Mouse (Mus musculus) E14TG2a.4 (cell line): ENCODE measurements around the gene Smim24.

Source experiments
- H3K27me3 ChIP-seq: 2 replicates; pipeline ENCODE4 v1.6.1; 2014; ENCODE audit warnings: low read length, control low read depth; ENCODE audit not compliant: insufficient read depth
- H3K36me3 ChIP-seq: 2 replicates; pipeline ENCODE4 v1.6.1; 2014; ENCODE audit warnings: low read length, control low read depth; ENCODE audit not compliant: insufficient read depth
- H3K4me1 ChIP-seq: replicated peaks from 2 replicates; pipeline ENCODE4 v1.6.1; 2014; ENCODE audit warnings: low read depth, low read length, control low read depth
- H3K4me3 ChIP-seq: replicated peaks from 2 replicates; pipeline ENCODE4 v1.5.1; 2014; ENCODE audit warnings: mild to moderate bottlenecking, low read length
- H3K9me3 ChIP-seq: 2 replicates; pipeline ENCODE4 v1.6.1; 2014; ENCODE audit warnings: low read length, control low read depth
- CTCF ChIP-seq: conservative IDR thresholded peaks from 2 replicates; pipeline ENCODE4 v1.5.1; 2014; ENCODE audit warnings: low read length
- NANOG ChIP-seq: IDR thresholded peaks from 2 replicates; pipeline ENCODE4 v1.6.1; 2014; ENCODE audit warnings: borderline replicate concordance, low read length, mixed read lengths
- POU5F1 ChIP-seq: IDR thresholded peaks from 2 replicates; pipeline ENCODE4 v1.6.1; 2014; ENCODE audit warnings: low read length, borderline replicate concordance

Gene Smim24

DNA sequence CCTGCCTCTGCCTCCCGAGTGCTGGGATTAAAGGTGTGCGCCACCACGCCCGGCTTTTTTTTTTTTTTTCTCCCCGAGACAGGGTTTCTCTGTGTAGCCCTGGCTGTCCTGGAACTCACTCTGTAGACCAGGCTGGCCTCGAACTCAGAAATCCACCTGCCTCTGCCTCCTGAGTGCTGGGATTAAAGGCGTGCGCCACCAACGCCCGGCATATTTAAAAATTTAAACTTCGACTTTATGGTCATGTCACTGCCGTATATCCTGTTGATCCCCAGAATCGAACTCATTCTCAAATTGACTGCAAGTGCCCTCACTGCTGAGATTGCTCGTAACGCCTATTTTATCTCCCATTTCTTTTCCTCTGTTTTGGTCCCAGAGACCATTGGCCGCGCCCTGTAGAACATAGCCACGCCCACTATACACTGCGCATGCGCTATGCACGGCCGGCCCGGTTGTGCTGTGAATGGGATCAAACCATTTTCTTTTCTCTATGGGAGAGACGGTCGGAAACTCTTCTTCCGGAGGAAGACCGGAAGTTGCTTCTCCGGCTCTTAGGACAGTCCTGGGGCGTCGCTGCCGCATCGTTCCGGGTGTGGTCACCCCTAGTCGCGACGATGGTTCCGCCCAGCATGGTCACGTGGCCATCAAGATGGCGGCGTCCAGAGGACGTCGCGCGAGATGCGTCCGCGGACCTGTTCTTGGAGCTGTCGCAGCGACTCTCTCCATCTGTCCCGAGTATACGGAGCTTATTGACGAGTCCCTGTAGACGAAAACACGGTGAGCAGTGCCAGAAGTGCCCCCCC, 8.8 kb upstream of the Smim24 start, which contains the start of the genes Dohh and Gm48551:
Dohh (plus strand) TSS at position 627 of the 803 bp plus-strand sequence.
Gm48551 (plus strand) TSS at position 665 of the 803 bp plus-strand sequence.
- H3K27me3 ChIP-seq = no peaks in the 10 kb centered on the region
- no peaks in the 10 kb centered on the region for H3K9me3 ChIP-seq
- H3K36me3 ChIP-seq = peaks cover 40% of the 10 kb centered on the region
- H3K4me1 ChIP-seq = peaks cover 71% of the 10 kb centered on the region
- H3K4me3 ChIP-seq = peak within 1 kb of the TSS; percentile 100
- TF ChIP-seq CTCF (no peak), NANOG (no peak), POU5F1 (no peak)

DNA sequence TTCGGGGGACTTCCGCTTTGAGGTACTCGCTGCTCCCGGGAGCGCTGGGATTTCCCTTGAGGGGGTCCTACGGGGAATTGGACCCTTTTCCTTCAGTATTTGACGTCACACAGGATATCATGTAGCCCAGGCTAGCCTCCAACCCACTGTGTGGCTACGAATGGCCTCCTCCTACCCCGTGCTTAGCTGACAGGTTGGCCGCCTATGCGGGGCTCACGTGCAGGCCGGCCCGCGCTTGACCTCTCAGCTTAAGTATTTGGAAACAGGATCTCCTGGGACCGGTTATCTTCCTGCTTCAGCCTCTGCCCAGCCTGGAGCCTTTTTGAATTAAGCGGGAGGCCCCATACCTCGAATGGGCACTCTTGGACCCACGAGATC, 8.3 kb upstream of the Smim24 start:
- H3K36me3 ChIP-seq = peaks cover 46% of the 10 kb centered on the region
- no peaks in the 10 kb centered on the region for H3K27me3 ChIP-seq
- peak overlapping the region; percentile 100 for H3K4me3 ChIP-seq
- no peaks in the 10 kb centered on the region for H3K9me3 ChIP-seq
- peaks cover 71% of the 10 kb centered on the region for H3K4me1 ChIP-seq
- no peak for TF ChIP-seq CTCF
- no peak for TF ChIP-seq NANOG
- no peak for TF ChIP-seq POU5F1

DNA sequence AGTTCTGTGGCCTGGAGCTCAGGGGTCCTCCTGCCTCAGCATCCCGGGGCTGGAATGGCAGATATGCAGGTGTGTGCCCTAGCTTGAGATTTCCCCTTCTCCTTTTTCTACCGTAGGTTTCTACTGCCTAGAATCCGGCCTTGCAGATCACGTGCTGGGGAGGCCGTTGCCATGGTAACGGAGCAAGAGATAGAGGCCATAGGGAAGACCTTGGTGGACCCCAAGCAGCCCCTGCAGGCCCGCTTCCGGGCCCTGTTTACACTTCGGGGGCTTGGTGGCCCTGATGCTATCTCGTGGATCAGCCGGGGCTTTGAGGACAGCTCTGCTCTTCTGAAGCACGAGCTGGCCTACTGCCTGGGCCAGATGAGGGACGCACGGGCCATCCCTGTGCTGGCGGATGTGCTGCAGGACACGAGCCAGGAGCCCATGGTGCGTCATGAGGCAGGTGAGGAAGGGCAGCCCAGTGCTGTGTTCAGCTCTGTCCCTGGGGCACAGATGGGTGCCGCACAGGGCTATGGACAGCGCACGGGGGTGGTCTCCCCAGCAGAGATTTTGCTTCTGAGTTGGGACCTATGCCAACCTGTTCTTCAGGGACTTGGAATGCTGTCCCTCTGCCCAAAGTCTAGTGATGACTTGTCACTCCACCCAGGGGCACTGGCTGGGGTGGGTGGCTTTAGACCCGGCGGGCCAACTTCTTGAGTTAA, 7.1 kb upstream of the Smim24 start:
- peaks cover 55% of the 10 kb centered on the region for H3K36me3 ChIP-seq
- no peaks in the 10 kb centered on the region for H3K9me3 ChIP-seq
- H3K4me3 ChIP-seq = peak overlapping the region; percentile 100
- H3K4me1 ChIP-seq = peaks cover 72% of the 10 kb centered on the region
- TF ChIP-seq POU5F1 (no peak), CTCF (no peak)
- H3K27me3 ChIP-seq = no peaks in the 10 kb centered on the region

DNA sequence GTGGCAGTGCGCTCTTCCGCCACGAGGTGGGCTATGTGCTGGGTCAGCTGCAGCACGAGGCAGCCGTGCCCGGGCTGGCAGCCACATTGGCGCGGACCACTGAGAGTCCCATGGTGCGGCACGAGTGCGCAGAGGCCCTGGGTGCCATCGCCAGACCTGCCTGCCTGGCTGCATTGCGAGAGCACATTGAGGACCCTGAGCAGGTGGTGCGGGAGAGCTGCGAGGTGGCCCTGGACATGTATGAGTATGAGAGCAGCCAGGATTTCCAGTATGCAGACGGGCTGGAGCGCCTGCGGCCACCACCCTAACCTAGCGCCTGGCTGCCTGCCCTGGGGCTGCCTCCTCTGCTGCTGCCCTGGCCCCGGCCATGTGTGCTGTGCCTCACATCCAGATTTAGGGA, 5.1 kb upstream of the Smim24 start:
- no peak overlapping the region; the same call in 1 of the 2 replicates for H3K4me3 ChIP-seq
- H3K4me1 ChIP-seq = peaks cover 68% of the 10 kb centered on the region
- H3K36me3 ChIP-seq = peaks cover 65% of the 10 kb centered on the region
- TF ChIP-seq CTCF (no peak), NANOG (no peak), POU5F1 (no peak)
- H3K27me3 ChIP-seq = no peaks in the 10 kb centered on the region
- no peaks in the 10 kb centered on the region for H3K9me3 ChIP-seq

DNA sequence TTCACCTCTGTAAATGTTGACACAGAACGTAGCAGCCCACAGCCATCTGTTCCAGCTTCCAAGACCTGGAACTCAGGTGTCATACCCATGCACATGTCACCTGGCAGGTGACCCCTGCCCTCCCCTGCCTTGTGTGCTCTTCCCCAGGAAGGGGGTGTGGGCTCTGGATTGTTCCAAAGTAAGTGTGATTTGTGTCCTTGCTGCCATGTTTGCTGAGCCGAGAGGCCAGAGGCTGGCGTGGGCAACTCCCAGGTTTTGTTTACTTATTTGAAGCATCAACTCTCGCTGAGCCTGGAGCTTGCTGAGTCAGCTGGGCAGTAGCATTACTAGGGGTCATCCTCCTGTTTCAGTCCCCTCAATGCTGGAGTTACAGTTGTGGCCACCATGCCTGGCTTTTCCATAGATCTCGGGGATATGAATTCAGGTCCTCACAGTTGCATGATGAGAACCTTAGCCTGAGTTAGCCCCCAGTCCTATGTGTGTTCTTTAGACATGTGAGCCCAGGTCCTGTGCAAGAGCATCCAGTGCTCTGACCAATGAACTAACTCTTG, 4.3 kb upstream of the Smim24 start, which contains the start of gene Gm48552:
Gm48552 (plus strand) TSS at position 501 of the 551 bp plus-strand sequence.
- TF ChIP-seq POU5F1 (no peak), CTCF (no peak), NANOG (no peak)
- Histone ChIP-seq H3K4me1 (peaks cover 76% of the 10 kb centered on the region), H3K27me3 (no peaks in the 10 kb centered on the region), H3K9me3 (no peaks in the 10 kb centered on the region), H3K36me3 (peaks cover 65% of the 10 kb centered on the region), H3K4me3 (no peak within 1 kb of the TSS)

DNA sequence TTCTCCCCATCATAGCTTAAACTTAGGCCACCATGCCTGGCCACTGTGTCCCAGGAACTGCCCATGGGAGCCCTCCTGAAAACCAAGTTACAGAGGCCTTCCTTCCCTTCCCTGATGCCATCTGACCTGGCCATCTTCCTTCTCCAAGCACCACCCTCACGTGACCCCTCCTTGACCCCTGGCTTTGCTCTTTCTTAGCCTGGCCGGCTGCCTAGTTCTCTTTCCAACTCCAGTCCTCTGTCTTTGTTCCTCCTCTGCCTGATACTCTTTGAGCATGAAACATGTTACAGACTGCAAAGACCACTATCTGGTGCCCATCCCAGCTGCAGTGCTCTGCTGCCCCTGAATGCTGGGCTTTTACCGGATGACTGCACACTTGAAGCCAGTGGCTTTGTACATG, 3.5 kb upstream of the Smim24 start:
- Histone ChIP-seq H3K4me1 (peaks cover 82% of the 10 kb centered on the region), H3K27me3 (no peaks in the 10 kb centered on the region), H3K4me3 (no peak overlapping the region), H3K9me3 (no peaks in the 10 kb centered on the region), H3K36me3 (peaks cover 65% of the 10 kb centered on the region)
- no peak for TF ChIP-seq POU5F1

DNA sequence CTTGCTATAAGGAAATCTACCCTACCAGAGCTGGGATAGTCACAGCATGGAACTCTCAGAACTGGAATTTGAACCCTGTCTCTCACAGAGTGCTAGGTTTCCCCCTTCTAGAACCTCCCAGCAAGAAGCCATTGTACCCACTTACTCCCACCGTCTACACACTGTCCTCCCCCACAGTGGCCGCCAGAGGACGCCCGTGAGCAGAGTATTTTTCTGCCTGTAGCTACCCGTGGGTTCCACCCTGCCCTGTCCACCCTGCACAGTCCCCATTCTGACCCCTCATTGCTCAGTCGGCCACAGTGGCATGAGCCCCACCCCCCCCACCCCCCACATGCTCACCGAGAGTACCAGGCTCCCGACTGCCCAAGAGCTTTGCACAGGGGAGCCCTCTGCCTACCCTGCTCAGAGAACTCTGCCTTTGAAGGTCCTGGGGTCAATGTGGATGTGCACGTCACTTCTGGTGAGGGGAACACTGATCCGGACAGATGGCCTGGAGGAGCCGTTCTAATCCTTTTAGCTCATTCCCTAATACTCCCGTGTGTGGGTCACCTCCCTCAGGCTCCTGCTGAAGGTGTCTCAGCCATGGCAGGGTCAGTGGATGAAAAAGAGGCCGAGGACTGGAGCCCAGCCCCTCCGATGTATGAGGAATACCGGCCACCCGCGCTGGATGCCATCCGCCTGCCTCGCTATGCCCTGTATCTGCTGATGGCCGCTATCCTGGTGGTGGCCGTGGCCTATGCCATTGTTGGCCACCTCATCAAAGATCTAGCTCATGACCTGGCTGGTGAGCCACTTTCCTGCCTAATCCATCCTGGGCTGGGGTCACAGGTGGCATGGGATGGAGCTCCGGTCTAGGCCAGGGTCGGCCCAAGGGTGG, 2.8 kb upstream of the Smim24 start:
- H3K36me3 ChIP-seq = peaks cover 65% of the 10 kb centered on the region
- no peaks in the 10 kb centered on the region for H3K9me3 ChIP-seq
- H3K4me3 ChIP-seq = peak overlapping the region; percentile 20; the same call in 1 of the 2 replicates
- no peaks in the 10 kb centered on the region for H3K27me3 ChIP-seq
- peaks cover 83% of the 10 kb centered on the region for H3K4me1 ChIP-seq
- TF ChIP-seq NANOG = no peak
- TF ChIP-seq CTCF = peak; percentile 98

DNA sequence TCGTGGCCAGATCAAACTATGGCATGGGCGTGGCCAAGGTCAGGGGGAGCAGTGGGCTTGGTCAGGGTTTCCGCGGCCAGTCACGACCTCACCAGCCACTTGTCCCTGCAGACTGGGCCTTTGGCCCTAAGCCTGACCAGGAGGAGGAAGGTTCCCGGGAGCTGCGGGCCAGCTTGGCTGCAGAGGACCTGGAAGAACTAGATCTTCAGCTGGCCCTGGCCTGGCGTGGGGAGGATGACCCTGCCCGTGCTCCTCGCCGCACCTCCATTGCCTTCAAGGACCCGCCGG, 2.2 kb upstream of the Smim24 start:
- H3K36me3 ChIP-seq = peaks cover 59% of the 10 kb centered on the region
- H3K27me3 ChIP-seq = no peaks in the 10 kb centered on the region
- peak overlapping the region; percentile 20; the same call in 1 of the 2 replicates for H3K4me3 ChIP-seq
- H3K4me1 ChIP-seq = peaks cover 81% of the 10 kb centered on the region
- no peaks in the 10 kb centered on the region for H3K9me3 ChIP-seq
- no peak for TF ChIP-seq CTCF
- no peak for TF ChIP-seq POU5F1
- no peak for TF ChIP-seq NANOG
